Mouse (Mus musculus) large intestine, adult 2 months (tissue): ENCODE data around the gene Rars. TPM values are rescaled to one million over a fixed set of nuclear protein-coding genes. Genes with fewer than 3 reads are reported as not detected.
A peak's percentile ranks its signal among the peaks of the same experiment; 100 is the strongest.

Source experiments
- DNase-seq: peaks from one replicate; pipeline ENCODE4 v3.0.0-alpha.2; 2012; ENCODE audit warnings: low read depth, low spot score
- WGBS: fragments of 180-500 bp; shearing (Covaris S2); methylation state at CpG from one replicate; pipeline ENCODE4 v1.1.7; 2018; 5-methylcytosine and 5-hydroxymethylcytosine counted together
- polyA plus RNA-seq: library from polyadenylated mRNA; depleted of rRNA; stranded (reverse); fragments of >200 nt; gene quantifications from 2 replicates; pipeline ENCODE4 v1.2.3, GENCODE M21; 2012; rRNA removed

Rars gene
- polyA plus RNA-seq, 1 experiment, result 37.2 TPM

DNA sequence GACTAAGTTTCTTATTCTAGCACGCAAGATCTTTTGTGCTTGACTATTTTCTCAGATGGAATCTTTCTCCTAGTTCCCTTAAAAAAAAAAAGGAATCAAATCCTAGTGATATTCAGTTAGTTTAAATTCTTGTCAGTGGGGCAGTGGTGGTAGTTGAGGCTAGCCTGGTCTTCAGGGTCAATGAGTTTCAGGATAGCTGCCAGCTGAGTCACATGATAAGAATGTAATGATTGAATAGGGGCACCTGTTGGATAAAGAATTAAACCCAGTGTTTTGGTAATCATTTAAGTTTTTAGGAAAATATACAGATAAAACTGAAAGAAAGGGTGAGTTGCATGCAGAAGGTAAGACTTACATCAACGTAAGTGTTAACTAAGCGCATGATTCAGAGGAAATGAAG, 58.7 kb downstream of the Rars start:
- no peak for DNase-seq
- WGBS, result 88% methylated on average over 3 of the region's 3 CpGs

DNA sequence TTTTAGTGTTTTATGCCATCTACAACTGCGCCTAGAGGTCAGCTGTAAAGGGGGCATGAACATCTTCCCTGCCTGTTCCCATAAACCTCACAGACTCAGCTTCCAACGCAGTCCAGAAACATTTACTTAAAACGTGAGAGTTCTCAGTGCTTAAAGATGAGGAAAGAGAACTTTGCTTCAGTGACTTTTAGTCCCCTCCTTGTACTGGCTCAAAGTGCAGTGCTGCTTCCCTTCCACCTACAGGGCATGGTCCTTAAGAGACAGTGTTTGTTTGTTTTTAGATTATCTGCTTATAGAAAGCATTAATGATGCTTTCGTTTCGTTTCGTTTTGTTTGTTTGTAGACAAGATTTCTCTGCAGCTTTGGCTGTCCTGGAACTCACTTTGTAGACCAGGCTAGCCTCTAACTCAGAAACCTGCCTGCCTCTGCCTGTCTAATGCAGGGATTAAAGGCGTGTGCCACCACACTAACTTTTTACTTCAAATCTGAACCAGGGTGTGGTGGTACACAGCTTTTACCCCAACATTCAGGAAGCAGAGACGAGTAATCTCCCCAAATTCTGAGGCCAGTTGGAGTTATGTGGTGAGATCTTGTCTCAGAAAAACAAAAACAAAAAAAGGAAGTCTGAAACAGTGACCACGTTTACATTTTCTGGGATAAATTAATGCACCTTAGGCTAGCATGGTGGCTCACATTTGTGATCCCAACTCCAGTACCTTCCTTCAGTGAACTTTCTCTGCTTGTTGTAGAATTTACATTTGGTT, 63.4 kb downstream of the Rars start:
- DNase-seq, result no peak

DNA sequence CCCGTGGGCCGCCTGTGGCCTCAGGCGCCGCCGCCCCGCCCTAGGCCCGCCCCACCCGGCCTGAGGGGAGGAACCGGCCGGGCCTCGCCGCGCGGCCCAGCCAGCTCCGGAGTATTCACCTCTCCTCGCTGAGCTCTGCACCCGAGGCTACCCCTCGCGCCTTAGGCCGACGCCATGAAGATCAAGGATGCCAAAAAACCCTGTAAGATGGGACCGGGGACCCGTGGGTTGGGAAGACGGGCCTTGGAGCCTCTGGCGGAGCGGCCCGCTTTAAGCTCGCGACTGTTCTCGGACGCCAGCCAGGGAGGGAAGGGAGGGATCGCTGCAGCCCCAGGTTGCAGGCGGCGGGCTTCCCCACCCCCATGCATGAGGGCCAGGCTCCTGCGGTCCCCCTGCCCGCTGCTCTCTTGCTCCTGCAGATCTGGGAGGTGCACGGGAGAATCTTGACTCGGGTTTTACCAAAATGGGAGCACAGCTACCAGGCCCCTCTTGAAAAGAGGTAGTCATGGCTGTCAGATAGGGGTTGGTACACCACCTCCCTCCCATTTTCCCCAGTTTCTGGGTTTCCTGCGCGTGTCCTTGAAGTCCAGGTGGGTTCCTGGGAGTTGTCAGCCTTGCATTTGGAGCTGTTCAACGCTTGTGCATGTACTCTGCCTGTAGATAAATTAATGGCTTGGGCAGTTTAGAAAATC, 64.4 kb downstream of the Rars start:
- no peak for DNase-seq
- under 1% methylated on average over 39 of the region's 41 CpGs for WGBS

More for the DNA sequence above, 63.4 kb downstream of the Rars start:
- WGBS, result 20% methylated on average over 9 of the region's 9 CpGs

DNA sequence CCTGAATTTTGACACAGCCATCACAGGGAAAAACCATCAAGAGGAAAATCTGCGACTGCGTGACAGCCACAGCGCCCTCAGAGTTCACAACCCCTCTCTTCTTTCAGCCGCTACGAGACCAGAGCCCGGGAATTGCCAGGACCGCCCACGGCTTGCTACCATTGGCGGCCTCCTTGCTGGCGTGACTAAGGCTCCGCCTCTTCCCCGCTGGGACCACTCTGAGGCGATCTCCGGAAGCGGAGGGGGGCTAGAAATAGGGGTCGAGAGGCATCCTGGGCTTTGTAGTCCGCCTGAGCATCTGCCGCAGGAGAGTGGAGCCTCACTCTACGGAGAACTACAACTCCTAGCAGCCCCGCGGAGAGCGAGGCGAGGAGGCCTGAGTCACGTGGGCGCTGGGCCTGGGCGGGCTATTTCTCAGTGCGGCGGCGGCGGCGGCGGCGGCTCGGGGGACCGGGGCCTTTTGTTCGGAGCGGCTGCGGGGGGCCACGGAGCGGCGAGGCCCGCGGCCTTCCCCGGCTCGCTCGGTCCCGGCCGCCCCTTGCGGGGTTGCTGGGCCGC, 65.0 kb downstream of the Rars start, which contains the start of gene Pank3:
Gene Pank3 (plus strand): TSS at position 297 of the 558 bp plus-strand sequence.
- peak; percentile 93 for DNase-seq
- under 1% methylated on average over 50 of the region's 50 CpGs for WGBS

DNA sequence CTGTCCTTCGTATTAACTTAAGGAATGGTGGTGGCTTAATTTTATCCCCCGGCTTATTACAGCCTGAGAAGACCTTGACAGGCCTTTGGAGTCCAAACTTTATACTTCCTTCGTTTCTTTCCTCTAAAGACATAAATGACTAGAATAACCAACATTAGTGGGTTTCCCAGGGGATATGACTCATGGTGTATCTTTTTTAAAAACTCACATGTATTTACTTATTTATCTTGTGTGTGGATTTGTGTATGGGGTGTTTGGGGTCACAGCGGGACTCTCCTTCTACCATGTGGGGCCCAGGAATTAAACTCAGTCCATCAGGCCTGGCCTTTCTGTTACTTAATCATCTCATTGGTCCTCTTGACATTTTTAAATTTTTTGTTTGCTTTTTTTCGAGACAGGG, 67.5 kb downstream of the Rars start:
- 87% methylated on average over 5 of the region's 5 CpGs for WGBS
- DNase-seq, result no peak

DNA sequence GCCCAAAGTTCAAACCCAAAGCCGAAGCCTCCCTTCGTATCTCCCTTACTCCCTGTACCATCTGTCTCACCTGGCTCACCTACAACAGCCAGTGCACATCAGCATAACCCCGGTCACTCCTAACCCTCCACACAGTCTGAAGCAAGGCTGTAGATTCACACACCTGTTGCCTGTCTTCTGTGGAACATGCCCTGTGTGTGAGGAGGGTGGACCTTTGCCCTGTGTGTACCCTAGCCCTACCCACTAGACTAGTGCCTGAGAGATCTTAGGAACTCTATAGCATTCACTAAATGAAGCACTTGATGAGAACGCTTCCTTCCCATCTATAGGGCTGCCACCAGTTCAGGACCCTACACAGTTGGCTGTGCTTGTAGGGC, 73.7 kb downstream of the Rars start:
- whole genome bisulfite sequencing, result 46% methylated on average over 4 of the region's 4 CpGs

DNA sequence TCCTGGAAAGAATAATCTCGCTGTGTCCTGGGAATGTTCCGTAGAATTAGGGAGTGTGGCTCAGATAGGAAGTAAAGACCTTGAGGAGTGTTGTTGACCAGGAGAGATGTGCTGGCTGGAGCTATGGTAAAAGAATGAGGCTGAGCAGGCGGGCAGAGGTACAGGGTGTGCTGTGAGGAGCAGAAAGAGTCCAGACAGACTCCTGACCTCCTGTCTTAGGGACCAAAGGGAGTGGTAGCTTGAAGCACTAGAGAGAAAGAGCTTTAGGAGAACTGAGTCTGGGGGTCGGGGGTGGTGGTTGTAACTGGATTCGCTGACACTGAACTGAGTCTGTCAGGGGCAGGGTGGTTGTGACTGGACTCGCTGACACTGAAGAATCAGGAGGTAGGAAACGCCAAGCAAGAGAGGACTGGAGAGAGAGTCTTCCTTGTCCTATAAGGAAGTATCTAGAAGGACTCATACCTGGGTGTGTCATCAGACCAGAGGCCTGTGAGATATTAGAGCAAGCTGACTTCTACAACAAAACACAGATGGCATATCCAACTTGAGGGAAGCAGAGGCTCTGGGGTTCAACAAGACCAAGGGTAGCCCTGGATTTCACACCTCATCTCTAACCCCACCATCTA, 74.2 kb downstream of the Rars start:
- no peak for DNase-seq

More for the DNA sequence above, 73.7 kb downstream of the Rars start:
- DNase-seq, result no peak

More for the DNA sequence above, 74.2 kb downstream of the Rars start:
- WGBS, result 64% methylated on average over 7 of the region's 7 CpGs

Other genes starting within 250 kb of the Rars start
- gene Pank3, start 65.0 kb downstream of the Rars start, polyA plus RNA-seq, result 7.8 and 11.7 TPM in 2 replicates
- gene Fbll1, start 35.6 kb downstream of the Rars start, polyA plus RNA-seq, result 0.10 TPM in 2 replicates
- 20.3 and 35.1 TPM in 2 replicates for gene Wwc1, start 146.0 kb upstream of the Rars start, polyA plus RNA-seq